Mouse (Mus musculus): Measurements from ENCODE around the gene 6820408C15Rik. TPM values are rescaled to one million over a fixed set of nuclear protein-coding genes. Genes with fewer than 3 reads are reported as not detected.
"Not testable (repeated sequence)": the region's sequence is repeated elsewhere in the genome, so short reads cannot be mapped to it uniquely, and the experiment has no call there.

Gene 6820408C15Rik
- total RNA-seq, 2 experiments from 2014 or later: 3.5 to 4.3 TPM

- peak; percentile 83 to 87 for DNase-seq (ENCODE audit: low spot score in 2 of 2)
Observed at GRCm38 (mm10) chr2:152410971-152411371, 4.4 kb upstream of the 6820408C15Rik start.

- DNase-seq (ENCODE audit: low spot score in 2 of 2): no peak
Observed at GRCm38 (mm10) chr2:152411471-152411870, 3.9 kb upstream of the 6820408C15Rik start.

GRCm38 (mm10) chr2:152412526-152413157, 2.7 kb upstream of the 6820408C15Rik start:
- DNase-seq (ENCODE audit: low spot score in 2 of 2): peak in 1 of 2 experiments; percentile 32

- DNase-seq (ENCODE audit: low spot score in 2 of 2): no peak
Observed at GRCm38 (mm10) chr2:152413158-152413764, 2.1 kb upstream of the 6820408C15Rik start.

GRCm38 (mm10) chr2:152413765-152414584, 1.4 kb upstream of the 6820408C15Rik start:
- DNase-seq (ENCODE audit: low spot score in 2 of 2): peak; percentile 50 to 51

- peak; percentile 86 to 88 for DNase-seq (ENCODE audit: low spot score in 2 of 2)
Observed at GRCm38 (mm10) chr2:152414591-152415165, 709 bp upstream of the 6820408C15Rik start, which contains the start of gene Zcchc3. Gene Zcchc3 (minus strand): TSS chr2:152415027.

GRCm38 (mm10) chr2:152415786-152416185, 399 bp downstream of the 6820408C15Rik start:
- DNase-seq (ENCODE audit: low spot score in 2 of 2): no peak

- no peak for DNase-seq (ENCODE audit: low spot score in 2 of 2)
Observed at GRCm38 (mm10) chr2:152427493-152427892, 12.1 kb downstream of the 6820408C15Rik start.

- not testable (repeated sequence) for DNase-seq (ENCODE audit: low spot score in 2 of 2)
Observed at GRCm38 (mm10) chr2:152428481-152428880, 13.1 kb downstream of the 6820408C15Rik start.

- no peak for DNase-seq (ENCODE audit: low spot score in 2 of 2)
Observed at GRCm38 (mm10) chr2:152436405-152436901, 21.1 kb downstream of the 6820408C15Rik start.

- DNase-seq (ENCODE audit: low spot score in 2 of 2): peak; percentile 92 to 94
Observed at GRCm38 (mm10) chr2:152436983-152437860, 21.8 kb downstream of the 6820408C15Rik start.

GRCm38 (mm10) chr2:152438963-152439362, 23.6 kb downstream of the 6820408C15Rik start:
- DNase-seq (ENCODE audit: low spot score in 2 of 2): no peak

- DNase-seq (ENCODE audit: low spot score in 2 of 2): no peak
Observed at GRCm38 (mm10) chr2:152439833-152440232, 24.4 kb downstream of the 6820408C15Rik start.

GRCm38 (mm10) chr2:152442322-152442721, 26.9 kb downstream of the 6820408C15Rik start:
- DNase-seq (ENCODE audit: low spot score in 2 of 2): no peak

GRCm38 (mm10) chr2:152443281-152443680, 27.9 kb downstream of the 6820408C15Rik start:
- peak; percentile 45 to 60 for DNase-seq (ENCODE audit: low spot score in 2 of 2)

GRCm38 (mm10) chr2:152446642-152447041, 31.3 kb downstream of the 6820408C15Rik start:
- no peak for DNase-seq (ENCODE audit: low spot score in 2 of 2)

- DNase-seq (ENCODE audit: low spot score in 2 of 2): no peak
Observed at GRCm38 (mm10) chr2:152447461-152447860, 32.1 kb downstream of the 6820408C15Rik start.

- DNase-seq (ENCODE audit: low spot score in 2 of 2): peak; percentile 82 to 84
Observed at GRCm38 (mm10) chr2:152450241-152450640, 34.9 kb downstream of the 6820408C15Rik start.

- no peak for DNase-seq (ENCODE audit: low spot score in 2 of 2)
Observed at GRCm38 (mm10) chr2:152452101-152452781, 36.9 kb downstream of the 6820408C15Rik start.

GRCm38 (mm10) chr2:152459241-152459640, 43.9 kb downstream of the 6820408C15Rik start:
- DNase-seq (ENCODE audit: low spot score in 2 of 2): no peak

All from layer of hippocampus, postnatal 10 days (tissue).